Mouse (Mus musculus) intestine, postnatal 0 days (tissue): ENCODE results near the gene Rassf5. TPM values are rescaled to one million over a fixed set of nuclear protein-coding genes. Genes with fewer than 3 reads are reported as not detected.
"Not testable (repeated sequence)": the region's sequence is repeated elsewhere in the genome, so short reads cannot be mapped to it uniquely, and the experiment has no call there.

Experiments used
- ATAC-seq: fragments of 200-750 bp; cut with Nextera tagmentation; 2 replicates; pipeline ENCODE4 v1.8.0; 2017; ENCODE audit warnings: mild to moderate bottlenecking, moderate TSS enrichment, moderate library complexity
- H3K27ac ChIP-seq: fragments of 300-500 bp; sonication (generic); 2 replicates; pipeline ENCODE4 v1.5.1; 2014; ENCODE audit warnings: mild to moderate bottlenecking, low read depth, low read length, moderate library complexity
- H3K27me3 ChIP-seq: fragments of 300-500 bp; sonication (generic); replicated peaks from 2 replicates; pipeline ENCODE4 v1.6.1; 2014; ENCODE audit warnings: low read length, mixed read lengths; ENCODE audit not compliant: control insufficient read depth, insufficient read depth
- H3K36me3 ChIP-seq: fragments of 300-500 bp; sonication (generic); 2 replicates; pipeline ENCODE4 v1.6.1; 2014; ENCODE audit warnings: mild to moderate bottlenecking, moderate library complexity; ENCODE audit not compliant: control insufficient read depth, insufficient read depth
- H3K4me1 ChIP-seq: fragments of 300-500 bp; sonication (generic); replicated peaks from 2 replicates; pipeline ENCODE4 v1.6.1; 2014; ENCODE audit warnings: antibody characterized with exemption, low read length, mixed read lengths; ENCODE audit not compliant: control insufficient read depth, insufficient read depth
- H3K4me2 ChIP-seq: fragments of 300-500 bp; sonication (generic); replicated peaks from 2 replicates; pipeline ENCODE4 v1.6.1; 2014; ENCODE audit warnings: low read depth, mild to moderate bottlenecking, moderate library complexity
- H3K4me3 ChIP-seq: fragments of 300-500 bp; sonication (generic); 2 replicates; pipeline ENCODE4 v1.5.1; 2014; ENCODE audit warnings: low read depth, low read length
- H3K9ac ChIP-seq: fragments of 300-500 bp; sonication (generic); 2 replicates; pipeline ENCODE4 v1.6.1; 2014; ENCODE audit warnings: mild to moderate bottlenecking, low read depth, low read length
- H3K9me3 ChIP-seq: fragments of 300-500 bp; sonication (generic); 2 replicates; pipeline ENCODE4 v1.6.1; 2016; ENCODE audit warnings: mixed run types; ENCODE audit not compliant: control insufficient read depth
- CTCF ChIP-seq: sonication (generic); IDR thresholded peaks from 2 replicates; pipeline ENCODE4 v1.5.1; 2016; ENCODE audit warnings: low read depth, mild to moderate bottlenecking, control low read depth, antibody characterized with exemption, moderate library complexity
- WGBS: fragments of 180-500 bp; shearing (Covaris S2); extraction: QIAGEN DNeasy Blood & Tissue Kit; methylation state at CpG from one replicate; pipeline ENCODE4 v1.1.7; 2014; 5-methylcytosine and 5-hydroxymethylcytosine counted together
- polyA plus RNA-seq: library from polyadenylated mRNA; unstranded; fragments of >200 nt; fragmentation: Nextera tagmentation; extraction: Ambion mirVana; gene quantifications from 2 replicates; pipeline ENCODE4 v1.2.1, GENCODE M21; 2015

The Rassf5 gene
- polyA plus RNA-seq, 1 experiment from 2014 or later = 6.4 TPM

GRCm38 (mm10) chr1:131155456-131155855 lies 89.6 kb downstream of the Rassf5 start:
- H3K4me2 ChIP-seq = no peak overlapping the region
- H3K9ac ChIP-seq = no peak overlapping the region
- H3K27ac ChIP-seq = no peak overlapping the region
- no peaks in the 10 kb centered on the region for H3K27me3 ChIP-seq
- 0 out of 2 replicates have a peak, but pooled peaks cover 3% of the 10 kb centered on the region for H3K4me1 ChIP-seq
- peak; percentile 93 for TF ChIP-seq CTCF
- 52% methylated on average over 2 of the region's 2 CpGs for WGBS
- H3K36me3 ChIP-seq = peaks cover 13% of the 10 kb centered on the region
- no peak overlapping the region for H3K4me3 ChIP-seq
- H3K9me3 ChIP-seq = no peaks in the 10 kb centered on the region
- no peak for ATAC-seq

- no peak for TF ChIP-seq CTCF
- peaks cover 4% of the 10 kb centered on the region; the same call in 1 of the 2 replicates for H3K36me3 ChIP-seq
- peak within 1 kb of the TSS; percentile 68 for H3K4me2 ChIP-seq
- under 1% methylated on average over 27 of the region's 27 CpGs for whole genome bisulfite sequencing
- H3K9ac ChIP-seq = peak within 1 kb of the TSS; percentile 32
- no peak within 1 kb of the TSS for H3K27ac ChIP-seq
- peak within 1 kb of the TSS; percentile 49 for H3K4me3 ChIP-seq
- no peaks in the 10 kb centered on the region for H3K9me3 ChIP-seq
- ATAC-seq = peak; percentile 97
- 0 out of 2 replicates have a peak, but pooled peaks cover 3% of the 10 kb centered on the region for H3K4me1 ChIP-seq
- no peaks in the 10 kb centered on the region for H3K27me3 ChIP-seq
These were observed 91.9 kb downstream of the Rassf5 start, which contains the start of gene Eif2d for GRCm38 (mm10) chr1:131153018-131153629. Gene Eif2d (plus strand): TSS chr1:131153181.

- H3K36me3 ChIP-seq = no peaks in the 10 kb centered on the region
- H3K4me2 ChIP-seq = no peak overlapping the region
- no peak overlapping the region for H3K4me3 ChIP-seq
- H3K27ac ChIP-seq = no peak overlapping the region
- TF ChIP-seq CTCF = no peak
- H3K4me1 ChIP-seq = 0 out of 2 replicates have a peak, but pooled peaks cover 3% of the 10 kb centered on the region
- 80% methylated on average over 1 of the region's 1 CpGs for WGBS
- H3K9ac ChIP-seq = no peak overlapping the region
- H3K27me3 ChIP-seq = no peaks in the 10 kb centered on the region
- ATAC-seq = no peak
- no peaks in the 10 kb centered on the region for H3K9me3 ChIP-seq
These were observed 95.6 kb downstream of the Rassf5 start for GRCm38 (mm10) chr1:131149496-131149895.

GRCm38 (mm10) chr1:131146181-131146614 lies 98.9 kb downstream of the Rassf5 start:
- H3K27ac ChIP-seq = no peak overlapping the region
- no peaks in the 10 kb centered on the region for H3K27me3 ChIP-seq
- no peak for TF ChIP-seq CTCF
- no peak overlapping the region for H3K4me2 ChIP-seq
- H3K9ac ChIP-seq = no peak overlapping the region
- H3K4me1 ChIP-seq = no peaks in the 10 kb centered on the region
- no peak for ATAC-seq
- H3K4me3 ChIP-seq = no peak overlapping the region
- no peaks in the 10 kb centered on the region for H3K9me3 ChIP-seq
- no peaks in the 10 kb centered on the region for H3K36me3 ChIP-seq
- WGBS = 84% methylated on average over 3 of the region's 3 CpGs

- H3K4me3 ChIP-seq, ATAC-seq, H3K9me3 ChIP-seq, H3K4me2 ChIP-seq, H3K9ac ChIP-seq, H3K4me1 ChIP-seq, H3K27ac ChIP-seq, H3K36me3 ChIP-seq, H3K27me3 ChIP-seq: not testable (repeated sequence)
- 92% methylated on average over 3 of the region's 3 CpGs for WGBS
These were observed 99.8 kb downstream of the Rassf5 start for GRCm38 (mm10) chr1:131145222-131145621.

GRCm38 (mm10) chr1:131142472-131142871 lies 102.6 kb downstream of the Rassf5 start:
- H3K4me3 ChIP-seq = no peak overlapping the region
- 92% methylated on average over 1 of the region's 1 CpGs for WGBS
- H3K4me1 ChIP-seq = no peaks in the 10 kb centered on the region
- no peaks in the 10 kb centered on the region for H3K27me3 ChIP-seq
- no peak for ATAC-seq
- no peak for TF ChIP-seq CTCF
- no peaks in the 10 kb centered on the region for H3K36me3 ChIP-seq
- H3K27ac ChIP-seq = no peak overlapping the region
- no peak overlapping the region for H3K4me2 ChIP-seq
- H3K9me3 ChIP-seq = no peaks in the 10 kb centered on the region
- H3K9ac ChIP-seq = no peak overlapping the region
